Mouse (Mus musculus): ENCODE results near the gene Il10rb.

Il10rb gene

DNA sequence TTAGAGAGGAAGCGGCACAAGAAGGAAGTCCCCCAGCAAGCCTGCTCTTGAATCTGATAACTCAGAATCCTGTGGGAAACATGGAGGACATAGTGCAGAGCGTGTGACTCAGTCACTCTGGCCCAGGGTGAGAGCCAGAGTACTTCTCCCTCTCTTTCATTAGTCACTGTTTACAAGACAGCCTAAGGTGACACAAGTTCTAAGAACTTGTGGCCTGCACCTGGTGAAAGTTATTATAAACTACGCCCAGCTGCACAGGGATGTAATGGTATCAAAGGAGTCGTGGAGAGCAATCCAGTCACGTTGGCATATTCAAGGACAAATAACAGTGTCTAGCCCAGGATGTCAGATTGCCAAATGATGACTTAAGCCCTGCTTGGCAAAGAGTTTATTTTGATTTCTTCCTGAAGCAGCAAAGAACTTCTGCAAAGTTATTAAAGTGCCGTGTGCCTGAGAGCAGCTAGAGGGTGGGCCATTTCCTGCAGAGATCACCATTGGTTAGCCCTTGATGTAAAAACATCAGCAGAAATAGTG is 46.5 kb downstream of the Il10rb start:
- peak; percentile 53 for DNase-seq

DNA sequence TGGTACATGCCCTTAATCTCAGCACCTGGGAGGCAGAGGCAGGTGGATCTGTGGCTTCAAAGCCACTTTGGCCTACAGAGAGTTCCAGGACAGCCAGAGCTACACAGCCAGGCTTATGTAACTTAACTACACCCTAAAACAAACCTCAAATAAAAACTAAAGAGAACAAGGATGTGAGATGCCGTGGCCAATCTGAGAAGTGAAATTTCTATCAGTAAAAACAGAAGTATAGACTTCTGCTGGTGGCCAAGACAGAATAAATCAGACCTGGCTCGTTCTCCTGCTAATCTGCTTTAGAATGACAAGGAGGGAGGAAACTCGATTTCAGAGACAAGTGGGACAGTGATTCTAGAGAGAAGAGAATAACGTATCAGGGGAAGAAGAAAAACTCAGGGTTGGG is 49.9 kb downstream of the Il10rb start:
- DNase-seq, result no peak

DNA sequence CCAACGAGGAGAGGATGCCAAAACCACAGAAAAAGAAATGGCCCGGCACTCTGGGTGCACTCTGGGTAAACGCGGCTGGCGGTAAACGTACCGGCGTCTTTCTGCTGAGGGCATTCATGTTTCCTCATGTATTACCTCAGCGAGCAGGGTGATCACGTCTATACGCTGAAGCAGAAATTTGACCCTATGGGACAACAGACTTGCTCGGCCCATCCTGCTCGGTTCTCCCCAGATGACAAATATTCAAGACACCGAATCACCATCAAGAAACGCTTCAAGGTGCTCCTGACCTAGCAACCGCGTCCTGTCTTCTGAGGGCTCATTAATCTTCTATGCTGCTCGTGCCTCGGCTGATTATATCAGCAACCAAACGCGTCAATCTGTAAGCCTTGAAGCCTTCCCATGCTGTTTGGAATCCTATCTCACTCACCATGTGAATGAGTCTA is 52.4 kb downstream of the Il10rb start:
- DNase-seq, result no peak

DNA sequence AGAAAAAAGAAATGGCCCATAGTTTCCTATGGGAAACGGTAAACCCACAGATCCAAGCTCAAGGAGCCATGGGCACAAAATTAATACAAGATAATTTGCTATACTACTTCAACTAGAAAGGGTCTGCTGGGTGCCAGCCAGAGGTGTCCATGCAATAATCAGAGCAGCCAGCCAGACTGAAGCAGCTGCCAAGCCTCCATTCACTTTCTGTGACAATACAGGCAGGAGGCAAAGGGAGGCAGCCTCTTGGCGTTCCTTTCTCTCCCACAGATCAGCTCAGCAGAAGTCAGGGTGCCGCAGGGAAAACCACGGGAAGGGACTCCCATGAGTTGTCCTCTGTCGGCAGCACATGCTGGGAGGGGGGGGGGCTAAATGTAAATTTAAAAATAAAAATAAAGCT is 53.0 kb downstream of the Il10rb start:
- DNase-seq, result no peak

DNA sequence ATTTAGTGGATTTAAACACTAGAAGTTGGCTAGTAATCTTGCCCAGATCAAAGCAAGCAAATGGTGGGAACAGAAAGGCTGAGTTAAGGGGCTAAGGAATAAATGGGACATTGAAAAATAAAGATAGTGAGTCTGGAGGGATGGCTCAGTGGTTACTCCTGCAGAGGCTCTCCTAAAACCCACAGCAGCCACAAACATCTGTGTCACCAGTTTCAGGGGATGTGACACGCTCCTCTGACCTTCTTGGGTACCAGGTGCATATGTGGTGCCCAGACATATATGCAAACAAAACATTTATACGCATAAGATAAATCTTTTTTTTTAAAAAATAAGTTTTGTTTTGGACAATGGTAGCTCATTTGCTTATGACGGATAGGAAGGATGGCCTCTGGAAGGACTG is 53.4 kb downstream of the Il10rb start:
- no peak for DNase-seq

DNA sequence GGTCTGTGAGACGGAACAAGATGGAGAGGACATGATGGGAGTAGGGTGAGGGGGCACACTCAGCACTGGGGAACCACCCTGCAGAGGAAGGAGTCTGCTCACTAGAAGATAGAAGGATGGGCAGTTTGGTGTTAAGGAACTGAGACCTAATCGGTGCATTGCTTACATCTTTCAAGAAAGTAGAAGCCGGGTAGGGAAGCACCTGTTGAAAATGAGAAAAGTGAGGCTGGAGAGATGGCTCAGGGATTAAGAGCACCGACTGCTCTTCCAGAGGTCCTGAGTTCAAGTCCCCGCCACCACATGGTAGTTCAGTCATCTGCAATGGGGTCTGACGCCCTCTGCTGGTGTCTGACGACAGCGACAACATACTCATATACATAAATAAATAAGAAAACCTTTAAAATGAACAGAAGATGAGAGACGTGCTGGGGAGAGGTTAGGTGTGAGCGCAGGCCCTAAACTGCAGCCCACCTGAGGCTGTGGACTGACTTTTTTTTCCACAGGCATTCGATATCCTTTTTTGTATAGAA is 53.9 kb downstream of the Il10rb start:
- no peak for DNase-seq

DNA sequence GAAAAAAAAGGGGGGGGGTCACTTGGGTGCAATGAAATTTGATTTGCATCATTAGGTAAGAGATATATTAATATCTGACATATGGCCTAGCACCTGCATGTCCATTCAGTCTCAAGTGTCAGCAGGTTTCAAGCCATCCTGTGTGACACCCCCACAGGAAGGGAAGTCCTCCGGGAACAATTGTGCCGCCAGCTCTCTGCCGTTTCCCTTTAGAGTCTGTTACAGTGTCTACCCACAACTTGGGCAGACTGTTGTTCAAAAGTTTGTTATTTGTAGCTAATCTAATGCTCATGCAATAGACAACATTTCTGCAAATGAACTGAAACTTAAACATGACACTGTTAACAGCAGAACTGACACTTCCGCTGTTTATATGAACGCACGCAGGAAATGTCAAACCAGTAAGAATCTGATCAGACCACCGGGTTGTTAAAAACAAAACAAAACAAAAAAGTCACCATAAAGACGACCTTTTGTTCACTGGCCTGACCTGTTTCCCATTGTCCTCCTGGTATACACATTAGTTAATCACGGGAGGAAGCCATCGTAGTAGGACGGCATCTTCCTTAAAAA is 55.2 kb downstream of the Il10rb start:
- DNase-seq, result peak; percentile 37

DNA sequence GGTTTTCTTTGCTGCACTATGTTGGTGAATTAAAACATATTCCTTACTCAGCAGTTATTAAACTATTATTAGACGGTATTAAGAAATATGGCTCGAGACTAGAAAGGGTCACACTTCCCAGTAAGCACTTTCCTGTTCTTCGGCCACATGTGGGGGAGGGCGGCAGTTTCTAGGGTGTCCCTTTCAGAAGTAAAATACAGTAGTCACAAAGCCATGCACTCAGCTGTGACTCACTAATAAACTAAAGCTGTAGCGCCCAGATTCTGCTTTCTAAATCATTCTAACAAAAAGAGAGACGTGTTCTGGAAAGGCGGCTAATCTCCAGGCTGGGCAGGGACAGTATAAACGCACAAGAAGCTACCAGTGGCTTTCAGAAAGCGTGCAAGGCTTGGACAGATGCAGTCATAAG is 55.8 kb downstream of the Il10rb start:
- DNase-seq, result no peak

DNA sequence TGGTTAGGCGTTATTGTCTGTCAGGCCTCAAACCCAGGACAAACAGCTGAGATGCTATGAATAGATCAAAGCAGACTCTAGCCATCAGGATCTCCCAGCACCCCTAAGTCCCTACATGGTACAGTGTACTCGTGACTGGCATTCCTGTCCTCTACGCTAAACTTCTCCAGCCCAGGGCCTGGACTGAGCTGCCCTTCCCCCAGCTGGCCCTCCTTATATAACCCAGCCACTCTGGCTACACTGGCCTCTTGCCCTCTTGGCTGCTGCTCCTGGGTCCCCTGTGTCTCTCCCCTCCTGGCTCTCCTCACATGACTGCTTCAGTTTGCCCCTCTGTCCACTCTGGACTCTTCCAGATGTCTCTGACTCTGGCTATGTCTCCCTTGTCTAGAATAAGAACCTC is 56.7 kb downstream of the Il10rb start:
- peak; percentile 86 for DNase-seq

DNA sequence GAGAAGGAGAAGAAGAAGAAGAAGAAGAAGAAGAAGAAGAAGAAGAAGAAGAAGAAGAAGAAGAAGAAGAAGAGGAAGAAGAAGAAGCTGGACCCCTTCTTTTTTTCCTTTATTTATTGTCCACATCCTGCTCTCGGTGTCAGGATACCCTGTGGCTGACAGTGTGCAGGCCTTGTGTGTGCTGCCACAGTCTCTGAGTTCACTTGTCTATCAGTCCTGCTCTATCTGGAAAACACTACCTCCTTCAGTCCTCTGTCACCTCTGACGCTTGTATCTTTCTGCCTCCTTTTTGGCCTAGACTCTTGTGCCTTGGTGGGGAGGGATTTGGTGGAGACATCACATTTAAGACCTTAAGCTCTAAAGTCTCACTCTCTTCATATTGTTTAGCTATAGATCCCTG is 57.4 kb downstream of the Il10rb start:
- no peak for DNase-seq

DNA sequence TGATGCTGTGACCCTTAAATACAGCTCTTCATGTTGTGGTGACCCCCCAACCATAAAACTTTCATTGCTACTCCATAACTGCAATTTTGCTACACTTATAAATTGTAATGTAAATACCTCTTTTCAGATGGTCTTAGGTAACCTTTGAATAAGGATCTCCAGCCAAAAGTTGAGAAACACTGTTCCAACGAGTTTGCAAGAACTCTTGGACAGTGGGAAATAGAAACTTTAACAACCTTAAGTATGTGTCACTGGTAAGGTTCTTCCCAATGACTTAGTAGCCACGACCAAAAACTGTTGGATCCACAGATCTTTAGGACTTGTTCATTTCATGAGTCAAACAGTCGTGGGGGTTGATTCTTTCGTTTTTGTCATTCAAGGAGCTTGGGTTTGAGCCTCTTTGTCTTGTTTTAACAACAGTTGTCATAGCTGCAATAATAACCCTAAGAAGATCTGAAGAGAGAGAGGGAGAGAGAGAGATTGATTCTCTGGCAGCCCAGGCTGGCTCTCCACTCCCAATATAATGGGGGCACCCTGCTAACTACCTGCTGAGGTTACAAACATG is 58.0 kb downstream of the Il10rb start:
- no peak for DNase-seq

DNA sequence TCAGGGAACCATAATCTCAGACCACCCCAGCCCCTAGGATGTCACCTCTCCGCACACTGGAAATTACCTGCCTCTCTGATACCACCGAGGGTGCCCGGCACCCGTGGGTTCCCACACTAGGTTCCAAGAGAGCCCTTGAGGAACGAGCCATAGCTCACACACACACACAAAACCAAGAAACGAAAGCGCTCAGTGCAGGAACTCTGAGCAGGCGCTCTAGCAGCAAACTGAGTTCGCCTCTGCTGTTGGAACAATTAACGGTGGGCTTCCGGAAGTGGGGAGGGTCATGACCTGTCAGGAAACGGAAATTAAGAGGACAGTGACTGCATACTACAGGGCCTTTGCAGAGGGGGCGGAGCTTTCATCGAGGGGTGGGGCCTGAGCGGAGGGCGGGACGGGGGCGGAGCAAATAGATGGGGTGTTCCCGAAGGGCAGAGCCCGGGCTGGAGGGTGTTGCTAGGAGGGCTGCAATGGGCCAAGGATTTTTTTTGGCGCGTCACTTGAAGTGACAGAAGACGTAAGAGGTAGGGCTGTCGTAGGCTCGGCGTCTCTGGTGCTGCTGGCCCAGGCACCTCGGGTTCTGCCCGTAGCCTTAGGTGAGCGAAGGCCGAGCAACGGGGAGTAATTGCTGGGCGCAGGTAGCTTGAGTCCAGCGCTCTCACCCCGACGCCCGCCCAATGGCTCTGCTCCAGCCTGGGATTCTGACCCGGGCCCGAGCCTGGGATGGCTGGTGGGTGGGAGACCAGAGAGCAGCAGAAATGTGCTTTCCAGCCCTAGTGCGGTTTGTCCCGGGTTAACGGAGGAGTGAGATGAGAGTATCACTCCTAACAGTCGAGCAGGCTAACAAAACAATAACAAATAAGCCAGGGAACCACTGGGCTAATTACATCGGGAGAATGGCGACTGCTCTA is 58.9 kb downstream of the Il10rb start:
- DNase-seq, result peak; percentile 89

DNA sequence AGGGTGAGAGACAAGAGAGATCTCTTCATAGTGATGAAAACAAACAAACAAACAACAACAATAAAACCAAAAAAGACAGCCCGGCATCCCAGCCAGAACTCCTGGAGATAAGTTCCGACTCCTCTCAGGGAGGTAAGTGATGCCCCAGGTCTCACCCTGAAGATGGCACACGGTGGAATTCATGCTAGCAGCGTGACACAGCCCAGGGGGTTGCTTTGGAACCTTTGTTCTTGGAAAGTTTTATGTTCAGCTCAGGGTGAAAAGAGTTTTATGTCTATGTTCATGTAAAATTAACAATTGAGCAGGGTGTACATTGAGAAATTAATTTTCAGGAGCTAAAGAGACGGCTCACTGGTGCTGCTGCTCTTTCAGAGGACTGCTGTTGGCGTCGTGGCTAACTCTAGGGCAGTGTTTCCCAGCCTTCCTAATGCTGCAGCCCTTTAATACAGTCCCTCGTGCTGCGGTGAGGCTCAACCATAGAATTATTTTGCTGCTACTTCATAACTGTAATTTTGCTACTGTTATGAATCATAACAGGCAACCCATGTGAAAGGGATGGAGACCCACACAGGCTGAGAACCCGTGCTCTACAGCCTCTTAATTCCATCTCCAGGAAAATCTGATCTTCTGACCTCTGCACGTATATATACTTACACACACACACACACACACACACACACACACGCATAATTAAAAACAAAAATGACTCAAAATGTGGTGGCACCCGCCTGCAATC is 59.7 kb downstream of the Il10rb start:
- DNase-seq, result no peak

DNA sequence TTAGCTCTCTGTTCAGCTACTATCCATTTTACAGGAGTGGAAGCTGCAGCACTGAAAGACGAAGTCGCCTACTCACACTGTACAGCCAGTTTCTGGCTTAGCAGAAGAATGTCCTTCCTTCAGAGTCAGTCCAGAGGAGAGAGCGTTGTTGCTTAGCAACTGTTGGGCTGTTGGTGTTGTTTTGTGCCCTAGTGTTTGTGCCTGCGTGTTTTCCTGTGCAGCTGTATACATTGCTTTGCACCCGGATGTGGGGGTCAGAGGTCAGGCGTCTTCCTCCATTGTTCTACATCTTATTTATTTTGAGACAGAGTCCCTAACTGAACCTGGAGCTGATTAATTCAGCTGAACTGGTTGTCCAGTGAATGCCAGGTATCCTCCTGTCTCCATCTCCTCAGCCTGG is 60.6 kb downstream of the Il10rb start:
- no peak for DNase-seq

DNA sequence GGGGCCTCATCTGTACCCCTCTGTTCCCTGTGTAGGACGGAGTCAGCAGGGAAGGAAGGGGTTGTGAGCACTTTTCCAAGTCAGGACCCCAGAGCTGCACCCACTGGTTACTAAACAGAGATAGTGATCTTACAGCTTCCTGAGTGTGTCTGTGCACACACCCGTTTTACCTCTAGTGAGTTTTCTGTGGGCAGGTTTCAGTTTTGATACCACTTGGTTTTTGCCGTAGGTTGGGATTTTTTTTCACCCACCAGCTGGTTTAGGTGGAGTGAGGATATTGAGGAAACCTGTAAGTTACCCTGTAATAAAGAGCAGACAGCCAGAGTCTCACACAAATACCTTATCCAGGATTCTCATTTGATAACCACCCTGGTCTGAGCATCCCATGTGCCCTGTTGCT is 64.5 kb downstream of the Il10rb start:
- no peak for DNase-seq

DNA sequence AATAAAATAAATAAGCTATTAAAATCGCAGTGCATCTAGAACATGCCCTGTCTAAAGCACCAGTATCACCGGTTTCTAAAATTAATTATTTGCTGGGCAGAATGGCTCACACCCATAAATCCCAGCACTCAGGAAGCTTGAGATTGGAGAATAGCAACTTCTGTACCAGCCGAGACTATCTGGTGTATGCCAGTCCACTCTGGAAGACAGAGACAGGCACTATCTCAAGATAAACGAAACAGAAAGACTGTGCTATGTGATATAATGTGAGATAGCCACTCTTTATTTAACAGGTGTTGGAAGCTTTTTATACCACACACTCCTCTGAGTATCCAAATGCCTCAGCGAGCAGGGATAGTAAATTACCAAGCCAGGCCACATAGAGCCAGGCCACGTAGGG is 65.5 kb downstream of the Il10rb start:
- no peak for DNase-seq

Measured in kidney, adult 9 months (tissue).